Mouse (Mus musculus) hindbrain, embryonic 10.5 days (tissue): Measurements from ENCODE around the gene Rasip1. TPM values are rescaled to one million over a fixed set of nuclear protein-coding genes. Genes with fewer than 3 reads are reported as not detected.

Experiments
- DNase-seq: peaks from one replicate; pipeline ENCODE4 v3.0.0-alpha.2; 2017; ENCODE audit warnings: low spot score
- H3K27ac ChIP-seq: fragments of 300-500 bp; sonication (generic); 2 replicates; pipeline ENCODE4 v1.5.1; 2016; ENCODE audit warnings: mild to moderate bottlenecking, moderate library complexity
- H3K27me3 ChIP-seq: fragments of 300-500 bp; sonication (generic); 2 replicates; pipeline ENCODE4 v1.6.1; 2016; ENCODE audit warnings: mild to moderate bottlenecking; ENCODE audit not compliant: poor library complexity, insufficient read depth, severe bottlenecking
- H3K36me3 ChIP-seq: fragments of 300-500 bp; sonication (generic); 2 replicates; pipeline ENCODE4 v1.6.1; 2016; ENCODE audit warnings: mild to moderate bottlenecking, moderate library complexity
- H3K4me1 ChIP-seq: fragments of 300-500 bp; sonication (generic); replicated peaks from 2 replicates; pipeline ENCODE4 v1.6.1; 2016; ENCODE audit warnings: mild to moderate bottlenecking
- H3K4me3 ChIP-seq: fragments of 300-500 bp; sonication (generic); 2 replicates; pipeline ENCODE4 v1.5.1; 2016; ENCODE audit warnings: mild to moderate bottlenecking, moderate library complexity
- H3K9me3 ChIP-seq: fragments of 300-500 bp; sonication (generic); 2 replicates; pipeline ENCODE4 v1.6.1; 2016; ENCODE audit warnings: mild to moderate bottlenecking, moderate library complexity
- WGBS: fragments of 180-500 bp; shearing (Covaris S2); methylation state at CpG from one replicate; pipeline ENCODE4 v1.1.7; 2016; 5-methylcytosine and 5-hydroxymethylcytosine counted together
- polyA plus RNA-seq: library from polyadenylated mRNA; unstranded; fragments of >200 nt; fragmentation: Nextera tagmentation; extraction: Ambion mirVana; gene quantifications from 2 replicates; pipeline ENCODE4 v1.2.1, GENCODE M21; 2016

Rasip1 gene
- polyA plus RNA-seq, 1 experiment from 2014 or later, result 9.3 TPM

- Histone ChIP-seq H3K27ac (no peak overlapping the region), H3K4me3 (no peak overlapping the region), H3K36me3 (no peaks in the 10 kb centered on the region), H3K4me1 (peaks cover 11% of the 10 kb centered on the region; the same call in 1 of the 2 replicates), H3K9me3 (no peaks in the 10 kb centered on the region), H3K27me3 (no peaks in the 10 kb centered on the region)
- DNase-seq, result no peak
- WGBS, result 48% methylated on average over 18 of the region's 18 CpGs
Measured at GRCm38 (mm10) chr7:45598960-45599879, 28.1 kb upstream of the Rasip1 start.

GRCm38 (mm10) chr7:45605704-45606289, 21.5 kb upstream of the Rasip1 start:
- no peak overlapping the region for H3K27ac ChIP-seq
- H3K9me3 ChIP-seq, result no peaks in the 10 kb centered on the region
- 0 out of 2 replicates have a peak, but pooled peaks cover 3% of the 10 kb centered on the region for H3K4me1 ChIP-seq
- WGBS, result 82% methylated on average over 9 of the region's 9 CpGs
- H3K27me3 ChIP-seq, result no peaks in the 10 kb centered on the region
- H3K36me3 ChIP-seq, result no peaks in the 10 kb centered on the region
- no peak for DNase-seq
- no peak overlapping the region for H3K4me3 ChIP-seq

DNA sequence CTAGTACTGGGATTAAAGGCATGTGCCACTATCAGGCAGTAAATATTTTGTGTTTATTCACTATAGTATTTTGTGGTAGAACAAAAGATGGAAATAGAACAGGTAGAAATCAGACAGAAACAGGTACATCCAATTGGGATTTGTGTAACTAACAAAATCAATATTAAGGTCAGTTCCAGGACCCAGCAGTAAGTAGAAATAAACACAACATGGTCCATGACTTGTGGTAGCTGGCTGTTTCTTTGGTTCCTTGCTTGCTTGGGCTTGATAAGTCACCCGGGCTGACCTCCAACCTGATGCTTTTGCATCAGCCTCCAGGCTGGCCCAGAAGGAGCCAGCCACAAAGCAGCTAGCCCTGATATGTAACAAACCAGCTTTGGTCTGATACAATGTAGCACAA, 17.8 kb upstream of the Rasip1 start:
- no peak for DNase-seq
- H3K4me1 ChIP-seq, result no peaks in the 10 kb centered on the region
- WGBS, result 89% methylated on average over 1 of the region's 1 CpGs
- 0 out of 2 replicates have a peak, but pooled peaks cover under 1% of the 10 kb centered on the region for H3K27me3 ChIP-seq
- no peak overlapping the region for H3K27ac ChIP-seq
- no peak overlapping the region for H3K4me3 ChIP-seq
- no peaks in the 10 kb centered on the region for H3K36me3 ChIP-seq
- H3K9me3 ChIP-seq, result no peaks in the 10 kb centered on the region

GRCm38 (mm10) chr7:45616277-45616676, 11.0 kb upstream of the Rasip1 start:
- 23% methylated on average over 6 of the region's 6 CpGs for WGBS
- DNase-seq, result no peak
- Histone ChIP-seq H3K4me1 (peaks cover 26% of the 10 kb centered on the region), H3K9me3 (no peaks in the 10 kb centered on the region), H3K36me3 (no peaks in the 10 kb centered on the region), H3K27ac (0 out of 2 replicates have a peak overlapping the region, but pooled peaks have one; percentile 29), H3K4me3 (no peak overlapping the region), H3K27me3 (peaks cover 62% of the 10 kb centered on the region)

DNA sequence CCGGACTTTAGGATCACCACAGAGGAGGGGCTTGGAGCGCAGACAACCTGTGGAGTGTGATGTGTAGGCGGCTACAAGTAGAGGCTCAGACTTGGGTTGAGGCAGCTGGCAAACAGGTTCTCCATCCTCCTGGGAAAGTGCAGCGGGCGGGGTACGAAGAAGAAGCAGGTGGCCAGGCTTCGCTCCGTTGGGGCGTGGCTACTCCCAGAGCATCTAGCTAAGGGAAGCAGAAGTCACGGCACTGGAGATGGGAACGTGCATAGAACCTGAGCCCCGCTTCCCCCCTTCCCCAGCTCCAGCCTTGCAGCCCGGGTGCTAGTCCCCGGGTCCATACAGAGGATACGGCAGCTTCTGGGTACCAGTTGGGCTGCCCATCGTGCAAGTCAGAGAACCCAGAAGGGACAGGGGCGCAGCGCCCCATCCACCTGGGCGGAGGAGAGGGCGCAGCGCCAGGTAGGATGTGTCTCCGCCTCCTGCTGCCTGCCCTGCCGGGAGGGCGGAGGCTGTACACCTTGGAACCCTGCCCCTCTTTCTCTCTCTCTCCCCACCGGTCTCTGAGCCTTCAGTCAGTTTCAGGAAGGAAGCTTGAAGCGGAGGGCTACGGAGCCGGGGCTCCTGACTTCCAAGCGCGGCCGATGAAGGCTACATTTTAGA, 10.1 kb upstream of the Rasip1 start, which contains the start of gene Fut1:
Fut1 (plus strand) TSS at position 248 of the 654 bp plus-strand sequence.
- H3K4me3 ChIP-seq, result peak within 1 kb of the TSS; percentile 37; the same call in 1 of the 2 replicates

GRCm38 (mm10) chr7:45618316-45618715, 9.0 kb upstream of the Rasip1 start:
- no peaks in the 10 kb centered on the region for H3K9me3 ChIP-seq
- H3K4me1 ChIP-seq, result peaks cover 26% of the 10 kb centered on the region
- no peak overlapping the region for H3K27ac ChIP-seq
- no peak for DNase-seq
- H3K27me3 ChIP-seq, result peaks cover 62% of the 10 kb centered on the region
- H3K4me3 ChIP-seq, result no peak overlapping the region
- no peaks in the 10 kb centered on the region for H3K36me3 ChIP-seq
- 82% methylated on average over 5 of the region's 5 CpGs for WGBS

More for the DNA sequence above, 10.1 kb upstream of the Rasip1 start, which contains the start of gene Fut1:
- peaks cover 62% of the 10 kb centered on the region for H3K27me3 ChIP-seq
- no peaks in the 10 kb centered on the region for H3K36me3 ChIP-seq
- no peaks in the 10 kb centered on the region for H3K9me3 ChIP-seq
- peaks cover 26% of the 10 kb centered on the region for H3K4me1 ChIP-seq
- H3K27ac ChIP-seq, result 0 out of 2 replicates have a peak within 1 kb of the TSS, but pooled peaks have one; percentile 29
- DNase-seq, result no peak
- 6% methylated on average over 31 of the region's 31 CpGs for WGBS

DNA sequence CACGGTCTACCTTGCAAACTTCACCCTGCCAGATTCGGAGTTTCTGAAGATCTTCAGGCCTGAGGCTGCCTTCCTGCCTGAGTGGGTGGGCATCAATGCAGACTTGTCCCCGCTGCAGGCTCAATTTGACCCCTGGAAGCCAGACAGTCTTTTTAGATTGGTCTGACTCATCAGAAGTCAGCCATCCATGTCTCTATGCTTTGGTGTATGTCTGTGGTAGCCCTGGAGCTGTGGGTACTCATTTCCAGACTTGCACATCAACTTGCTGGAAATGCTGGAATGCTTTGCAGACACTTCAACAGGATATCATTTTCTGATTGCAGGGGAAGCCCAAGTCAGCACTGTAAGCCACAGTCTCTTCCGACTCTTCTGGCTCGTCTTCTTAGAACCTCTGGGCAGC, 7.7 kb upstream of the Rasip1 start:
- H3K4me3 ChIP-seq, result no peak overlapping the region
- peaks cover 60% of the 10 kb centered on the region for H3K27me3 ChIP-seq
- DNase-seq, result no peak
- 90% methylated on average over 5 of the region's 5 CpGs for whole genome bisulfite sequencing
- no peaks in the 10 kb centered on the region for H3K9me3 ChIP-seq
- H3K27ac ChIP-seq, result no peak overlapping the region
- no peaks in the 10 kb centered on the region for H3K36me3 ChIP-seq
- H3K4me1 ChIP-seq, result peaks cover 26% of the 10 kb centered on the region

- no peaks in the 10 kb centered on the region for H3K9me3 ChIP-seq
- peaks cover 11% of the 10 kb centered on the region for H3K4me1 ChIP-seq
- H3K27ac ChIP-seq, result no peak within 1 kb of the TSS
- peak; percentile 46 for DNase-seq
- peaks cover 55% of the 10 kb centered on the region for H3K27me3 ChIP-seq
- 32% methylated on average over 9 of the region's 9 CpGs for WGBS
- H3K4me3 ChIP-seq, result no peak within 1 kb of the TSS
- no peaks in the 10 kb centered on the region for H3K36me3 ChIP-seq
Measured at GRCm38 (mm10) chr7:45621443-45621842, 5.8 kb upstream of the Rasip1 start, which contains the start of gene Izumo1. Gene Izumo1 (plus strand): TSS chr7:45621811.

DNA sequence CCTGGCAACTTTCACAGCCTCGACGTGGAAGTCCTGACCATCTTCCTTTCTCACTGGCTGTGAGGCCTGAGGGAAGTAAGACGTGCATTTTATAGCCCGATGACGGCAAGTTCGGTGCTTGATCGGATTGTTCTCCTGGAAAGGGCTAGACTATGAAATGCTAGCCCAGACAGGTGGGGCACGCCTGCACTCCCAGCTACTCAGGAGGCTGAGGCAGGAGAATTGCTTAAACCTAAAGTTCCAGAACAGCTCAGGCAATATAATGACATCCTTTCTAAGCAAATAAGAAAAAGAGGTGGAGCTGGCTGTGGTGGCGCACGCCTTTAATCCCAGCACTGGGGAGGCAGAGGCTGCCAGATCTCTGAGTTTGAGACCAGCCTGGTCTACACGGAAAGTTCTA, 3.8 kb upstream of the Rasip1 start:
- peaks cover 55% of the 10 kb centered on the region for H3K27me3 ChIP-seq
- H3K4me1 ChIP-seq, result peaks cover 5% of the 10 kb centered on the region
- 94% methylated on average over 11 of the region's 11 CpGs for WGBS
- no peak overlapping the region for H3K4me3 ChIP-seq
- H3K9me3 ChIP-seq, result no peaks in the 10 kb centered on the region
- no peak overlapping the region for H3K27ac ChIP-seq
- DNase-seq, result no peak
- no peaks in the 10 kb centered on the region for H3K36me3 ChIP-seq

DNA sequence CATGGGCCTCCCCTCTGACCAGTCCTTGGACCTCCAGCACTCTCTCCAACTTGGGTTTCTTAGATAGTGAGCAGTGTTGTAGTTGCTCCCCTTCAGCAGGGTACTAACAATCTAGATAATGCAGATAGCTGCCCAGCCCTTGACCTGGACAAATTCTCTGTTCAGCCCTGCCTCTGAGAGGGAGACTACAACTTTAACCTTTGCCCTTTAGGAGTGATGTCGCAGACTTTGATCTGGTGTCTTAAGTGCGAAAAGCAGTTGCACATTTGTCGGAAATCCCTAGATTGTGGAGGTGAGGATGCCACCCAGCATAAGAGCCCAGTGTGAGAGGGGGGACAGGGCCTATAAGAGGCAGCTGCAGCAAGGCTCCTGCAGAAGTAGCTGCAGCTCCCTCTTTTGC, 2.6 kb upstream of the Rasip1 start:
- no peak overlapping the region for H3K27ac ChIP-seq
- H3K36me3 ChIP-seq, result no peaks in the 10 kb centered on the region
- H3K9me3 ChIP-seq, result no peaks in the 10 kb centered on the region
- WGBS, result 86% methylated on average over 3 of the region's 3 CpGs
- no peak for DNase-seq
- no peak overlapping the region for H3K4me3 ChIP-seq
- H3K27me3 ChIP-seq, result peaks cover 55% of the 10 kb centered on the region
- peaks cover 7% of the 10 kb centered on the region for H3K4me1 ChIP-seq

DNA sequence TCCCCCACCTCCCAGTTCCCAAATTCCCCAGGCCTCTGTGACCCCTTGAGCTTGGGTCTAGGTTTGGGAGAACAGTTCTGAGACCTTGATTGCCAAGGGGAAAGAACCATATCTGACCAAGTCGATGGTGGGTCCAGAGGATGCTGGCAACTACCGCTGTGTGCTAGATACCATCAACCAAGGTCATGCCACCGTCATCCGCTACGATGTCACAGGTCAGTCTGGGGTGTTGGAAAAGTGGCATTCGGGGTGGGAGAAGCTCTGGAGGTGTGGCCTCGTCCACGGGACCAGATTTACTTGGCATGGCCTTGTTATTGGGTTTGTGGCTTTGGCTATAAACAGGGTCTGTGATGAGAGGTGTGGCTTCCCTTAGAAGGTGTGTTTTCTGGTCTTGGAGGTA, 1.8 kb upstream of the Rasip1 start:
- H3K27me3 ChIP-seq, result peaks cover 55% of the 10 kb centered on the region
- H3K27ac ChIP-seq, result no peak overlapping the region
- peaks cover 10% of the 10 kb centered on the region for H3K4me1 ChIP-seq
- DNase-seq, result no peak
- no peaks in the 10 kb centered on the region for H3K9me3 ChIP-seq
- no peak overlapping the region for H3K4me3 ChIP-seq
- 92% methylated on average over 8 of the region's 8 CpGs for WGBS
- no peaks in the 10 kb centered on the region for H3K36me3 ChIP-seq

GRCm38 (mm10) chr7:45626571-45627076, 664 bp upstream of the Rasip1 start:
- no peak overlapping the region for H3K27ac ChIP-seq
- WGBS, result 86% methylated on average over 7 of the region's 7 CpGs
- no peaks in the 10 kb centered on the region for H3K36me3 ChIP-seq
- no peak overlapping the region for H3K4me3 ChIP-seq
- H3K4me1 ChIP-seq, result peaks cover 10% of the 10 kb centered on the region
- no peak for DNase-seq
- H3K27me3 ChIP-seq, result peaks cover 66% of the 10 kb centered on the region
- no peaks in the 10 kb centered on the region for H3K9me3 ChIP-seq
